Mouse (Mus musculus) liver, postnatal 0 days (tissue): ENCODE results near the gene Mybl2. TPM values are rescaled to one million over a fixed set of nuclear protein-coding genes. Genes with fewer than 3 reads are reported as not detected.

Source experiments
- ATAC-seq: fragments of 200-750 bp; cut with Nextera tagmentation; 2 replicates; pipeline ENCODE4 v1.8.0; 2017; ENCODE audit warnings: mild to moderate bottlenecking, moderate library complexity
- DNase-seq: peaks from one replicate; pipeline ENCODE4 v3.0.0-alpha.2; 2016
- H3K27ac ChIP-seq: fragments of 300-500 bp; sonication (generic); 2 replicates; pipeline ENCODE4 v1.5.1; 2014; ENCODE audit warnings: antibody characterized with exemption, moderate library complexity, mild to moderate bottlenecking, low read depth
- H3K27me3 ChIP-seq: fragments of 300-500 bp; sonication (generic); 2 replicates; pipeline ENCODE4 v1.6.1; 2014; ENCODE audit warnings: low read length, control low read depth, mixed read lengths; ENCODE audit not compliant: insufficient read depth
- H3K36me3 ChIP-seq: fragments of 300-500 bp; sonication (generic); replicated peaks from 2 replicates; pipeline ENCODE4 v1.6.1; 2014; ENCODE audit warnings: mild to moderate bottlenecking, control low read depth, low read length, moderate library complexity, mixed read lengths; ENCODE audit not compliant: insufficient read depth
- H3K4me1 ChIP-seq: fragments of 300-500 bp; sonication (generic); 2 replicates; pipeline ENCODE4 v1.6.1; 2014; ENCODE audit warnings: antibody characterized with exemption, mild to moderate bottlenecking, control low read depth; ENCODE audit not compliant: insufficient read depth
- H3K4me2 ChIP-seq: fragments of 300-500 bp; sonication (generic); 2 replicates; pipeline ENCODE4 v1.6.1; 2014; ENCODE audit warnings: low read depth, mild to moderate bottlenecking, low read length, moderate library complexity, mixed read lengths
- H3K4me3 ChIP-seq: fragments of 300-500 bp; sonication (generic); 2 replicates; pipeline ENCODE4 v1.5.1; 2014; ENCODE audit warnings: low read depth, low read length
- H3K9ac ChIP-seq: fragments of 300-500 bp; sonication (generic); replicated peaks from 2 replicates; pipeline ENCODE4 v1.6.1; 2014; ENCODE audit warnings: mild to moderate bottlenecking, moderate library complexity
- H3K9me3 ChIP-seq: fragments of 300-500 bp; sonication (generic); 2 replicates; pipeline ENCODE4 v1.6.1; 2016; ENCODE audit warnings: mild to moderate bottlenecking, control low read depth, low read length, mixed read lengths
- CTCF ChIP-seq: sonication (generic); IDR thresholded peaks from 2 replicates; pipeline ENCODE4 v1.5.1; 2016; ENCODE audit warnings: antibody characterized with exemption, low read depth
- EP300 ChIP-seq: IDR thresholded peaks from 2 replicates; pipeline ENCODE4 v1.6.1; 2016; ENCODE audit warnings: antibody characterized with exemption, low read depth, mild to moderate bottlenecking
- WGBS: fragments of 180-500 bp; shearing (Covaris S2); extraction: QIAGEN DNeasy Blood & Tissue Kit; methylation state at CpG from one replicate; pipeline ENCODE4 v1.1.7; 2014; ENCODE audit not compliant: insufficient replicate concordance; 5-methylcytosine and 5-hydroxymethylcytosine counted together
- polyA plus RNA-seq: library from polyadenylated mRNA; unstranded; fragments of >200 nt; fragmentation: Nextera tagmentation; extraction: Ambion mirVana; gene quantifications from 2 replicates; pipeline ENCODE4 v1.2.1, GENCODE M21; 2015

Mybl2 gene
- polyA plus RNA-seq, 1 experiment from 2014 or later, result 23.2 TPM

- H3K4me2 ChIP-seq, result no peak overlapping the region
- ATAC-seq (no peak), DNase-seq (no peak)
- no peaks in the 10 kb centered on the region for H3K4me1 ChIP-seq
- H3K27me3 ChIP-seq, result no peaks in the 10 kb centered on the region
- H3K9ac ChIP-seq, result no peak overlapping the region
- no peaks in the 10 kb centered on the region for H3K9me3 ChIP-seq
- 56% methylated on average over 7 of the region's 7 CpGs for WGBS
- TF ChIP-seq EP300, result no peak
- TF ChIP-seq CTCF, result no peak
- no peak overlapping the region for H3K4me3 ChIP-seq
- H3K36me3 ChIP-seq, result peaks cover 64% of the 10 kb centered on the region
- no peak overlapping the region for H3K27ac ChIP-seq
Measured at GRCm38 (mm10) chr2:163039940-163040339, 14.5 kb upstream of the Mybl2 start.

DNA sequence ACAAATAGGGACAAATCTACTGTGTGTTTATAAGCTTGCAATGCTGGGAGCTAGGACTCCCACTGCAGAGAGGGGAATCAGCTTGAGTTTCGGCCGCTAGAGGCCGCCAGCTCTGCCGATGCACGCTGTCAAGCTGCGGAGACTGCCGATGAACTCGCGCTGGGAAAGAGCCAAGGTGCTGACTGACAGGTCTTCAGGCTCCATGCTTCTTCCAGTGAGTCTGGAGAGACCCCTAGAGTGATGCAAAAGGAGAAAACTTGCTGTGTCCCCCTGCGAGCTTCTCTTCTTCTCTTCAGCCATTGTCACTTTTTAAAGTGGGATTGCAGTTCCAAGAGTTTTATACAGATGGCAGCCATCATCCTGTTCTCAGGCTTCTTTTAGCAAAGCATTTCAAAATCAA, 6.4 kb upstream of the Mybl2 start:
- TF ChIP-seq CTCF, result peak; percentile 88
- no peak for TF ChIP-seq EP300
- Histone ChIP-seq H3K27ac (no peak overlapping the region), H3K9me3 (no peaks in the 10 kb centered on the region), H3K36me3 (peaks cover 21% of the 10 kb centered on the region), H3K4me3 (no peak overlapping the region), H3K4me2 (peak overlapping the region; percentile 61), H3K27me3 (no peaks in the 10 kb centered on the region), H3K9ac (no peak overlapping the region), H3K4me1 (0 out of 2 replicates have a peak, but pooled peaks cover 4% of the 10 kb centered on the region)
- DNase-seq (peak; percentile 81), ATAC-seq (peak; percentile 62)
- WGBS, result 4% methylated on average over 10 of the region's 10 CpGs

GRCm38 (mm10) chr2:163049116-163049515, 5.4 kb upstream of the Mybl2 start:
- no peak for DNase-seq
- H3K9me3 ChIP-seq, result no peaks in the 10 kb centered on the region
- ATAC-seq, result no peak
- no peak for TF ChIP-seq EP300
- H3K4me2 ChIP-seq, result no peak overlapping the region
- WGBS, result 69% methylated on average over 2 of the region's 2 CpGs
- peaks cover 13% of the 10 kb centered on the region for H3K36me3 ChIP-seq
- peaks cover 9% of the 10 kb centered on the region; the same call in 1 of the 2 replicates for H3K4me1 ChIP-seq
- no peak overlapping the region for H3K27ac ChIP-seq
- no peaks in the 10 kb centered on the region for H3K27me3 ChIP-seq
- H3K9ac ChIP-seq, result no peak overlapping the region
- no peak overlapping the region for H3K4me3 ChIP-seq

- no peak for DNase-seq
- H3K27me3 ChIP-seq, result no peaks in the 10 kb centered on the region
- no peak overlapping the region for H3K4me3 ChIP-seq
- no peaks in the 10 kb centered on the region for H3K36me3 ChIP-seq
- TF ChIP-seq EP300 (no peak), CTCF (no peak)
- no peaks in the 10 kb centered on the region for H3K9me3 ChIP-seq
- H3K9ac ChIP-seq, result no peak overlapping the region
- H3K27ac ChIP-seq, result no peak overlapping the region
- 62% methylated on average over 1 of the region's 1 CpGs for WGBS
- peaks cover 29% of the 10 kb centered on the region for H3K4me1 ChIP-seq
- H3K4me2 ChIP-seq, result no peak overlapping the region
- ATAC-seq, result no peak
Measured at GRCm38 (mm10) chr2:163051691-163052090, 2.8 kb upstream of the Mybl2 start.

GRCm38 (mm10) chr2:163052101-163052500, 2.4 kb upstream of the Mybl2 start:
- peaks cover 33% of the 10 kb centered on the region for H3K4me1 ChIP-seq
- WGBS, result 53% methylated on average over 4 of the region's 4 CpGs
- H3K4me3 ChIP-seq, result no peak overlapping the region
- no peak overlapping the region for H3K4me2 ChIP-seq
- no peak overlapping the region for H3K9ac ChIP-seq
- no peaks in the 10 kb centered on the region for H3K9me3 ChIP-seq
- no peak for ATAC-seq
- TF ChIP-seq EP300, result no peak
- no peak for TF ChIP-seq CTCF
- no peak overlapping the region for H3K27ac ChIP-seq
- no peak for DNase-seq
- no peaks in the 10 kb centered on the region for H3K27me3 ChIP-seq
- H3K36me3 ChIP-seq, result no peaks in the 10 kb centered on the region

- Histone ChIP-seq H3K9me3 (no peaks in the 10 kb centered on the region), H3K4me2 (no peak overlapping the region), H3K9ac (no peak overlapping the region), H3K4me1 (peaks cover 38% of the 10 kb centered on the region), H3K27ac (no peak overlapping the region), H3K4me3 (no peak overlapping the region), H3K36me3 (no peaks in the 10 kb centered on the region), H3K27me3 (no peaks in the 10 kb centered on the region)
- DNase-seq (no peak), ATAC-seq (no peak)
- TF ChIP-seq CTCF, result no peak
- 76% methylated on average over 4 of the region's 4 CpGs for WGBS
Measured at GRCm38 (mm10) chr2:163052826-163053225, 1.7 kb upstream of the Mybl2 start.

- 2% methylated on average over 38 of the region's 38 CpGs for WGBS
- Histone ChIP-seq H3K9me3 (no peaks in the 10 kb centered on the region), H3K4me2 (peak overlapping the region; percentile 99), H3K4me1 (peaks cover 37% of the 10 kb centered on the region), H3K36me3 (no peaks in the 10 kb centered on the region), H3K27ac (peak overlapping the region; percentile 71), H3K4me3 (peak overlapping the region; percentile 76), H3K27me3 (no peaks in the 10 kb centered on the region), H3K9ac (peak overlapping the region; percentile 74)
- TF ChIP-seq EP300 (no peak), CTCF (no peak)
- peak; percentile 53 for DNase-seq
- peak; percentile 32 for ATAC-seq
Measured at GRCm38 (mm10) chr2:163054891-163055494, 506 bp downstream of the Mybl2 start.
